Mouse (Mus musculus): ENCODE results near the gene Slc2a3. TPM values are rescaled to one million over a fixed set of nuclear protein-coding genes. Genes with fewer than 3 reads are reported as not detected.

Slc2a3 gene
- polyA plus RNA-seq, 1 experiment from 2014 or later: 12.1 TPM

DNA sequence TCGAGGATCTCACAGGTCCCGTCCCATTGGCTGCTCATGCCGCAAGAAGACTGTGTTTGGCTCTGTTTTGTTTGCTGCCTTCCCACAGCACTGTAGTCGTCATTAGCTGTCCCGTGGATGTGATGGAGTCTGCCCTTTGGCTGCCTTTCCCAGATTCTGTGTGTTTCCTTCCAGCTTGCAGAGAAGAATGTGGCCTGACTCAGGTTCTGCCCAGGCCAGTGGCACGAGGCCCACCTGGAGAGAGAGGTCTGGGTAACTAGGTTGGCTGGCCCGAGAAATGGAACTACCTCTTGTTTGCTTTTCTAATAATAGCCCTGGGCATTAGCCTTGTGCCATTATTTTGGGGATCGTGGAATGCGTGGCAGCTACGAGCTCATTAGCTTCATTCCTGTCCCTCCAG, 22.6 kb upstream of the Slc2a3 start:
- no peaks in the 10 kb centered on the region for H3K27me3 ChIP-seq (ENCODE audit: control insufficient read depth, insufficient read depth, low read length)
- WGBS: 61% methylated on average over 10 of the region's 10 CpGs
- H3K9ac ChIP-seq (ENCODE audit: low read length): no peak overlapping the region
- no peak for ATAC-seq (ENCODE audit: insufficient read depth, low FRiP score)
- no peak overlapping the region for H3K4me3 ChIP-seq (replicated peaks; ENCODE audit: low read length)
- no peaks in the 10 kb centered on the region for H3K9me3 ChIP-seq (replicated peaks; ENCODE audit: control insufficient read depth, low read length)
- H3K36me3 ChIP-seq (ENCODE audit: control insufficient read depth, insufficient read depth, low read length): peaks cover 3% of the 10 kb centered on the region; the same call in 1 of the 2 replicates
- no peak overlapping the region for H3K4me2 ChIP-seq (ENCODE audit: low read depth, low read length)
- peaks cover 45% of the 10 kb centered on the region for H3K4me1 ChIP-seq (ENCODE audit: control insufficient read depth, insufficient read depth, low read length)
- H3K27ac ChIP-seq (ENCODE audit: low read length): peak overlapping the region; percentile 19

DNA sequence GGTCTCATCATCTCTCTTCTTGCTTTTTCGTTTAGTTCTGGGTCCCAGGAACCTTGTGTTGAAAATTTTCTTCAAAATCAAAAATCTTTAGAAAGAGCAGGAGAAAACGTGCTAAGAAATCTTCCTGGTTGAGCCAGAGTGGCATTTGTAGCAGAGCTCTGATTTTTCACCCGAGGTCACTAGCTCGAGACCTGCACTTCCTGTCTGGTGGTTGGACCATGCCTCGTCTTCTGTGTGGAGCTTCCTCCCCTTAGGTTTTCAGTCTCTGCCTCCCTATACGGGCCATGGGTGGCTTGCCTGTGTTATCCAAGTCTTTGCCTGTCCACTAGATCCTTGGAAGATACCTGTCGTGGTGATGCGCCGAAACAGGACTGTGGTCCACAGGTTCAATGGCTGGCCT, 20.4 kb upstream of the Slc2a3 start:
- Histone ChIP-seq H3K9me3 (replicated peaks; ENCODE audit: control insufficient read depth, low read length) (no peaks in the 10 kb centered on the region), H3K4me1 (ENCODE audit: control insufficient read depth, insufficient read depth, low read length) (peaks cover 43% of the 10 kb centered on the region), H3K4me3 (replicated peaks; ENCODE audit: low read length) (peak overlapping the region; percentile 95; the same call in 1 of the 2 replicates), H3K27me3 (ENCODE audit: control insufficient read depth, insufficient read depth, low read length) (no peaks in the 10 kb centered on the region), H3K9ac (ENCODE audit: low read length) (peak overlapping the region; percentile 97; the same call in 1 of the 2 replicates), H3K4me2 (ENCODE audit: low read depth, low read length) (peak overlapping the region; percentile 85), H3K27ac (ENCODE audit: low read length) (no peak overlapping the region), H3K36me3 (ENCODE audit: control insufficient read depth, insufficient read depth, low read length) (no peaks in the 10 kb centered on the region)
- 64% methylated on average over 9 of the region's 9 CpGs for WGBS
- no peak for ATAC-seq (ENCODE audit: insufficient read depth, low FRiP score)

DNA sequence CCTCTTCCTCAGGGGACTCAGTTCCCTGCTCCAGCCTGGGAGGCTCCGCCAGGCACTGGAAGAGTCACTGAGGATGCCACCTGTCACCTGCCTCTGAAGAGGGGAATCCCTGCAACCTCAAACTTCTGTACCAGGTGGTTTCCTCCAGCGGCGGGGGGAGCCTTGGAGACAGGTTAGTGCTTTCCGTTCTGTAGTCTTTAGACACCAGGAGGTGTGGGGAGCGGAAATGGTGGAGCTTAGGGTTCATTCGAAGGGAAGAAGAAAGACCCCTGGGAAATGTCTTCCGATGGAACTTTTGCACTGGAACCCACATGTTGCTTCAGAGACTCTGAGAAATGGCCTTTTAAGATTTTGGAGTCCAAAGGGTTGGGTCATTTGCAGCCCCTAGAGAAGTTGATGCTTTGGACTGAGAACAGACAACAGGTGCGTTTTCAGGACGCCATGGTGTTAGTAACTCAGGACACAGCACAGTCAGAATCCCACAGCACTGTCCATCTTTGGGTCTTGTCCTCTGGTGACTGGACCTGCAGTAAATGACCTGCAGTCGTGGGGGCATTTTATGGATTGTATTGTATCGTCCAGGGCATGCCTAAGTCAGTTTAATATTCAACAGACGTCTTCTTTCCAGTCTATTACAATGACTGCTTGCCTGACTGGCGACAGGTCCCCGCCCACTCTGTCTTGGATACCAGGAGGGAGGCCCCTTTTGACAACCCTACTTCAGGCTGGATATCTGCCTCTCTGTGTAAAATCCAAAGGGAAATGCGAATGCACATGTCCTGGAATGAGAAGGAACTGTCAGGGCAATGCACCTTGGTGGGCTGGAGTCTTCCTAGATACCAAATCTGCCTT, 19.6 kb upstream of the Slc2a3 start:
- Histone ChIP-seq H3K27ac (ENCODE audit: low read length) (no peak overlapping the region; the same call in 1 of the 2 replicates), H3K27me3 (ENCODE audit: control insufficient read depth, insufficient read depth, low read length) (no peaks in the 10 kb centered on the region), H3K9ac (ENCODE audit: low read length) (peak overlapping the region; percentile 97), H3K36me3 (ENCODE audit: control insufficient read depth, insufficient read depth, low read length) (no peaks in the 10 kb centered on the region), H3K4me2 (ENCODE audit: low read depth, low read length) (peak overlapping the region; percentile 85), H3K4me3 (replicated peaks; ENCODE audit: low read length) (peak overlapping the region; percentile 95), H3K9me3 (replicated peaks; ENCODE audit: control insufficient read depth, low read length) (no peaks in the 10 kb centered on the region), H3K4me1 (ENCODE audit: control insufficient read depth, insufficient read depth, low read length) (peaks cover 37% of the 10 kb centered on the region)
- ATAC-seq (ENCODE audit: insufficient read depth, low FRiP score): no peak
- 31% methylated on average over 15 of the region's 15 CpGs for WGBS

DNA sequence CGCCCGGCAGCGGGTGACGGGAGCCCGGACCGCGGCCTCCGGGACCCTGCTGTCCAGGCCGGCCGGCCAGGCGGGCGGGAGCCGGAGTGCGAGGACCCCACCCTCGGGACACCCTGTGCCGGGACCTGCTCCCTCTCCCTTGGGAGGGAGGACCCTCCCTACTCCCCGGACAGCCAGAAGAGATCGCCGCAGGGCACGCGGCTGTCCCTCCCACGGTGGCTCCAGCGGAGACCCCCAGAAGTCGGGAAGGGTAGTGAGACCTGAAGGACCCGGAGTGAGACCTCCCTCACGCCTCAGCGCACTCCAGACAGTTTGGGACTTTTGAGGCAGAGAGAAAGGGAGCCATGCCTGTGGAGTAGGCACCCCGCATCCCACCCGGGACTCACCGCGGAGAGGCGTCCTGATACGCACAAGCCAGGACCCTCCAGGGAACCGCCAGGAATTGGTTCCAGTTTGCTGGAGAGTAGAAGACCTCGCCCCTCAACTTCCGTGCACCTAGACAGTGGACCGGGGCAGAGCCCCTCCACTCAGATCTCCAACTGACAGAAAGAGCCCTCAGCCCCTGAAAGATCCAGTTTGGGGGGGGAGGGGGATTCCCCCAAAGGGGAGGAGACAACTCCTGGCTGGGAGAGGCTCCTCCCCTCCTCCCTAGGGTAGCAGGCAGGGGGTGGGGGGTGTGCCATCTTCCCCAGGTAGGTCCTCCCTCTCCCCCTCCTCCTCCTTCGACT, 18.8 kb upstream of the Slc2a3 start:
- peak; percentile 45 for ATAC-seq (ENCODE audit: insufficient read depth, low FRiP score)
- peak overlapping the region; percentile 85 for H3K4me2 ChIP-seq (ENCODE audit: low read depth, low read length)
- H3K36me3 ChIP-seq (ENCODE audit: control insufficient read depth, insufficient read depth, low read length): no peaks in the 10 kb centered on the region
- peaks cover 29% of the 10 kb centered on the region for H3K4me1 ChIP-seq (ENCODE audit: control insufficient read depth, insufficient read depth, low read length)
- H3K27me3 ChIP-seq (ENCODE audit: control insufficient read depth, insufficient read depth, low read length): no peaks in the 10 kb centered on the region
- under 1% methylated on average over 38 of the region's 38 CpGs for WGBS
- H3K27ac ChIP-seq (ENCODE audit: low read length): peak overlapping the region; percentile 80
- peak overlapping the region; percentile 97 for H3K9ac ChIP-seq (ENCODE audit: low read length)
- H3K9me3 ChIP-seq (replicated peaks; ENCODE audit: control insufficient read depth, low read length): no peaks in the 10 kb centered on the region
- H3K4me3 ChIP-seq (replicated peaks; ENCODE audit: low read length): peak overlapping the region; percentile 95

DNA sequence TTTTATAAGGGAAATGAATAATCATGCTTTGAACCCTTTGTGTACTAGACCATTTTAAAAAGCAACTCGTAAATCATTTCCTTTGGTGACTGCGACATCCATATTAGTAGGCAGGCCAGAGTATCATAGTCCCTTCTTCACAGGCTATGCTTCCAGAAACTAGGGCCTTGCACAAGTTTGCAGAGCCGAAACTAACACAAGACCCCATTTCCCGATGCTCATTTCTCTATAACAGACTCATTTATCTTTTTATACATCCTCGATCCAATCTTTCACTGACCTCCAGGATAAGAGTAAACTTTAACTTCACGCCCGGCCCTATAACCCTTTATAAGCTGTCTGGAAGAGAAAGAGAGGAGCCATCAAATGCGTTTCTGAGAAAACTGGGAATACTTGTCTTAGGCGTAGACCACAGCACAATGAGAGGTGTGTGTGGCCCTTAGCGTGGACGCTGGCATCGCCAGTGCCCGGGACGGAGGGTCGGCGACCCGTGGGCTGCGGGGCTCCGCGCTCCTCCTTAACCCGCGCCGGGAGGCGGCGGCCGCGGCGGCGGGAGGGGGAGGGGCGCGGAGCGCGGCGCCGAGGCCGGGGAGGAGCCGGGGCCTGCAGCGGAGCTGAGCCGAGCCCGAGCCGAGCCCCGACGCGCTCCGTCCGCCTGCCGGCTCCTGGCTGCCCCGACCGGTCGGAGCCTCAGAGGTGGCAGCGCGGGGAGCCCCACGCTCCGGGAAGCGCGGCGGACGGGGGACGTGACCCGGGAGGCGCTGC, 18.0 kb upstream of the Slc2a3 start, which contains the start of gene Foxj2:
Gene Foxj2, plus strand, starts transcription at position 609 of the 765 bp plus-strand sequence.
- no peaks in the 10 kb centered on the region for H3K9me3 ChIP-seq (replicated peaks; ENCODE audit: control insufficient read depth, low read length)
- whole genome bisulfite sequencing: 1% methylated on average over 44 of the region's 61 CpGs
- peak within 1 kb of the TSS; percentile 85 for H3K4me2 ChIP-seq (ENCODE audit: low read depth, low read length)
- H3K4me1 ChIP-seq (ENCODE audit: control insufficient read depth, insufficient read depth, low read length): peaks cover 22% of the 10 kb centered on the region
- H3K36me3 ChIP-seq (ENCODE audit: control insufficient read depth, insufficient read depth, low read length): no peaks in the 10 kb centered on the region
- peak within 1 kb of the TSS; percentile 95 for H3K4me3 ChIP-seq (replicated peaks; ENCODE audit: low read length)
- H3K27me3 ChIP-seq (ENCODE audit: control insufficient read depth, insufficient read depth, low read length): no peaks in the 10 kb centered on the region
- H3K27ac ChIP-seq (ENCODE audit: low read length): peak within 1 kb of the TSS; percentile 80
- peak within 1 kb of the TSS; percentile 97 for H3K9ac ChIP-seq (ENCODE audit: low read length)
- peak; percentile 92 for ATAC-seq (ENCODE audit: insufficient read depth, low FRiP score)

DNA sequence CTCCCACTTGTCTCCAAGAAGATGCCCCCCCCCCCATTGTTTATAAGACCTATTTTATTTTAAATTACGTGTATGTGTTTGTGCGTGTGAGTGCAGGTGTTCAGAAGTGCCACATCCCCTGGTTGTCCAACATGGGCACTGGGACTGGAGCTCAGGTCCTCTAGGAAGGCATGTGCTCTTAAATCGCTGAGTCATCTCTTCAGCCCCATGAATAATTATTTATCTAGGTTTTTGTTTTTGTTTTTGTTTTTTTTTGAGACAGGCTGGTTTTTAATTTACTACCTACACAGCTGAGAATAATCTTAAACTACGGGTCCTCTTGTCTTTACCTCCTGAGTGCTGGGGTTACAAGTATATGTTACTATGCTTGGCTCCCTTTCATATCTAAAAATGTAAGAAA, 12.2 kb upstream of the Slc2a3 start:
- Histone ChIP-seq H3K36me3 (ENCODE audit: control insufficient read depth, insufficient read depth, low read length) (no peaks in the 10 kb centered on the region), H3K27ac (ENCODE audit: low read length) (no peak overlapping the region), H3K4me2 (ENCODE audit: low read depth, low read length) (no peak overlapping the region), H3K27me3 (ENCODE audit: control insufficient read depth, insufficient read depth, low read length) (no peaks in the 10 kb centered on the region), H3K9ac (ENCODE audit: low read length) (no peak overlapping the region), H3K4me1 (ENCODE audit: control insufficient read depth, insufficient read depth, low read length) (peaks cover 7% of the 10 kb centered on the region), H3K4me3 (replicated peaks; ENCODE audit: low read length) (no peak overlapping the region), H3K9me3 (replicated peaks; ENCODE audit: control insufficient read depth, low read length) (no peaks in the 10 kb centered on the region)
- WGBS: 80% methylated on average over 4 of the region's 4 CpGs
- ATAC-seq (ENCODE audit: insufficient read depth, low FRiP score): no peak

DNA sequence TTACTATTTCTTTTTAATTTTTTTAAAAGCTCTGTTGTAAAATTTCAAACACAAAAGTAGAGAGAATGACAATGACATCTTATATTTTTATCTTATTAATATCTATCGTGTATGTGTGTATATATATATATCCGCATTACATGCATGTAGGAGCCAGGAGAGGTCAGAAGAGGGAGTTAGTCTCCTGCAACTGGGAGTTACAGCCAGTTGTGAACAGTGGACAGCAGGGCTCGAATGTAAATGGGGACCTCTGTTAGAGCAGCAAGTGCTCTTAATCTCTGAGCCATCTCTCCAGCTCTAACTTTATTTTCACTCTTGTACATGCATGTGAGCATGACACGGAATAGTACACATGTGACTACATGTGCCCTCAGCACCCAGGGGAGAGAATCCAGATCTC, 11.3 kb upstream of the Slc2a3 start:
- H3K9ac ChIP-seq (ENCODE audit: low read length): no peak overlapping the region
- peaks cover 7% of the 10 kb centered on the region for H3K4me1 ChIP-seq (ENCODE audit: control insufficient read depth, insufficient read depth, low read length)
- no peak for ATAC-seq (ENCODE audit: insufficient read depth, low FRiP score)
- no peaks in the 10 kb centered on the region for H3K27me3 ChIP-seq (ENCODE audit: control insufficient read depth, insufficient read depth, low read length)
- no peak overlapping the region for H3K4me3 ChIP-seq (replicated peaks; ENCODE audit: low read length)
- no peaks in the 10 kb centered on the region for H3K9me3 ChIP-seq (replicated peaks; ENCODE audit: control insufficient read depth, low read length)
- H3K27ac ChIP-seq (ENCODE audit: low read length): no peak overlapping the region
- no peak overlapping the region for H3K4me2 ChIP-seq (ENCODE audit: low read depth, low read length)
- H3K36me3 ChIP-seq (ENCODE audit: control insufficient read depth, insufficient read depth, low read length): no peaks in the 10 kb centered on the region
- WGBS: 85% methylated on average over 4 of the region's 4 CpGs

DNA sequence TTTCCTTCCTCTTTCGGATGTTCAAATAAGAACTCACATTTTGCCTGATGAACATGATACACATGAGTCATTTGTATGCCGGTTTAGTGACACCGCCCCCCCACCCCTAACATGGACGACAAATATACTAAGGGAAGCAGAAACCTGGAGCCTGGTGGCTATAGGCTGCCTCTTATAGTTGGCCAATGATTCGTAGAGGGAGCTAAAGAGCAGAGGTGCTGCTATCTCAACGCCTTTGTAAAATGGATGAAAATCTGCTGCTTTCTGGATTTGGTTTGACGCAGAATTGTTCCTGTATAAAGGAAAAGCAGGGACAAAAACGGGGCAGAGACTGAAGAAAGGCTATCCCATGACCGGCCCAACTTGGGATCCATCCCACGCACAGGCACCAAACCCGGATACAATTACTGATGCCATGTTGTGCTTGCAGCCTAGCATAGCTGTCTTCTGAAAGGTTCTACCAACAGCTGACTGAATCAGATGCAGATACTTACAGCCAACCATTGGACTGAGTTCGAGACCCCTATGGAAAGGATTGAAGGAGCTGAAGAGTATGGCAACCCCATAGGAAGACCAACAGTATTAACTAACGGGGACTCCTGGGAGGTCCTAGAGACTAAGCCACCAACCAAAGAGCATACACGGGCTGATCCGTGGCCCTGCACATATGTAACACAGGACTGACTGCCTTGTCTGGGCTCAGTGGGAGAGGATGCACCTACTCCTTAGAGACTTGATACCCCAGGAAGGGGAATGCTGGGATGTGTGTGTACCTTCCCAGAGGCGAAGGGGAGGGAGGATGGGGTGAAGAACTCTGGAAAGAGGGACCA, 10.5 kb upstream of the Slc2a3 start:
- H3K4me1 ChIP-seq (ENCODE audit: control insufficient read depth, insufficient read depth, low read length): peaks cover 7% of the 10 kb centered on the region
- ATAC-seq (ENCODE audit: insufficient read depth, low FRiP score): peak; percentile 35; the same call in 1 of the 2 replicates
- H3K4me3 ChIP-seq (replicated peaks; ENCODE audit: low read length): peak overlapping the region; percentile 69
- no peaks in the 10 kb centered on the region for H3K27me3 ChIP-seq (ENCODE audit: control insufficient read depth, insufficient read depth, low read length)
- H3K4me2 ChIP-seq (ENCODE audit: low read depth, low read length): peak overlapping the region; percentile 79
- H3K9ac ChIP-seq (ENCODE audit: low read length): peak overlapping the region; percentile 91
- 27% methylated on average over 16 of the region's 16 CpGs for WGBS
- H3K9me3 ChIP-seq (replicated peaks; ENCODE audit: control insufficient read depth, low read length): no peaks in the 10 kb centered on the region
- H3K27ac ChIP-seq (ENCODE audit: low read length): peak overlapping the region; percentile 100
- no peaks in the 10 kb centered on the region for H3K36me3 ChIP-seq (ENCODE audit: control insufficient read depth, insufficient read depth, low read length)

Data from stomach, embryonic 16.5 days (tissue).